Mouse (Mus musculus) myocyte (in vitro differentiated cells): Measurements from ENCODE around the gene Tasp1. TPM values are rescaled to one million over a fixed set of nuclear protein-coding genes. Genes with fewer than 3 reads are reported as not detected.

Source experiments
- H3K27me3 ChIP-seq: one replicate; pipeline ENCODE4 v1.6.1; 2011; ENCODE audit not compliant: control insufficient read depth, insufficient read depth, insufficient read length
- H3K36me3 ChIP-seq: one replicate; pipeline ENCODE4 v1.6.1; 2011; ENCODE audit not compliant: control insufficient read depth, insufficient read depth
- H3K4me2 ChIP-seq: one replicate; pipeline ENCODE4 v1.6.1; 2011; ENCODE audit warnings: low read depth, control low read depth
- H3K4me3 ChIP-seq: one replicate; pipeline ENCODE4 v1.5.1; 2011; ENCODE audit warnings: mild to moderate bottlenecking, control low read depth, moderate library complexity
- H3K79me2 ChIP-seq: one replicate; pipeline ENCODE4 v1.6.1; 2011; ENCODE audit not compliant: control insufficient read depth, insufficient read depth
- H3ac ChIP-seq: one replicate; pipeline ENCODE4 v1.6.1; 2011; ENCODE audit not compliant: control insufficient read depth, insufficient read length
- CEBPB ChIP-seq: IDR thresholded peaks from 2 replicates; pipeline ENCODE4 v1.6.1; 2011; ENCODE audit warnings: mild to moderate bottlenecking, moderate library complexity; ENCODE audit not compliant: poor library complexity, insufficient read depth, severe bottlenecking
- E2F4 ChIP-seq: IDR thresholded peaks from one replicate; pipeline ENCODE4 v1.6.1; 2011; ENCODE audit warnings: mild to moderate bottlenecking, control low read depth, moderate library complexity; ENCODE audit not compliant: insufficient read depth
- MAX ChIP-seq: IDR thresholded peaks from one replicate; pipeline ENCODE4 v1.6.1; 2011; ENCODE audit warnings: low read depth, mild to moderate bottlenecking, control low read depth
- MYOD1 ChIP-seq, 3 experiments: IDR thresholded peaks; one replicate each; pipeline ENCODE4 v1.6.1; 2011; ENCODE audit warnings: control low read depth in 2 of 3, low read depth in 2 of 3, mild to moderate bottlenecking in 2 of 3, moderate library complexity in 1 of 3; ENCODE audit not compliant: insufficient read length in 2 of 3, control insufficient read depth in 1 of 3
- MYOG ChIP-seq, 3 experiments: IDR thresholded peaks; one replicate each; pipeline ENCODE4 v1.6.1; 2011; ENCODE audit warnings: control low read depth in 2 of 3, low read depth in 2 of 3, mild to moderate bottlenecking in 2 of 3; ENCODE audit not compliant: insufficient read length in 2 of 3, control insufficient read depth in 1 of 3, insufficient read depth in 1 of 3
- POLR2A ChIP-seq: IDR thresholded peaks from one replicate; pipeline ENCODE4 v1.6.1; 2011; ENCODE audit warnings: low read depth, mild to moderate bottlenecking, control low read depth, moderate library complexity; ENCODE audit not compliant: insufficient read length
- POLR2AphosphoS2 ChIP-seq: IDR thresholded peaks from one replicate; pipeline ENCODE4 v1.6.1; 2011; ENCODE audit warnings: low read depth, control low read depth; ENCODE audit not compliant: insufficient read length
- REST ChIP-seq: IDR thresholded peaks from one replicate; pipeline ENCODE4 v1.6.1; 2011; ENCODE audit warnings: mild to moderate bottlenecking, control low read depth, moderate library complexity; ENCODE audit not compliant: insufficient read depth, insufficient read length
- SRF ChIP-seq: IDR thresholded peaks from one replicate; pipeline ENCODE4 v1.6.1; 2011; ENCODE audit warnings: low read depth; ENCODE audit not compliant: control insufficient read depth, insufficient read length
- TCF12 ChIP-seq: IDR thresholded peaks from one replicate; pipeline ENCODE4 v1.6.1; 2011; ENCODE audit warnings: mild to moderate bottlenecking, control low read depth; ENCODE audit not compliant: poor library complexity, insufficient read depth, severe bottlenecking
- TCF3 ChIP-seq: IDR thresholded peaks from one replicate; pipeline ENCODE4 v1.6.1; 2011; ENCODE audit warnings: low read depth, control low read depth; ENCODE audit not compliant: insufficient read length
- USF1 ChIP-seq: IDR thresholded peaks from one replicate; pipeline ENCODE4 v1.6.1; 2011; ENCODE audit warnings: low read depth, mild to moderate bottlenecking, control low read depth, moderate library complexity
- polyA plus RNA-seq: library from polyadenylated mRNA; unstranded; fragments of >200 nt; fragmentation: generic; extraction: Trizol; gene quantifications from one replicate; pipeline ENCODE4 v1.2.1, GENCODE M21; 2012; ENCODE audit warnings: missing spikeins

Gene Tasp1
- 3.8 TPM for polyA plus RNA-seq

- Histone ChIP-seq H3K79me2 (peaks cover 39% of the 10 kb centered on the region), H3K36me3 (no peaks in the 10 kb centered on the region), H3K4me2 (peak within 1 kb of the TSS; percentile 98), H3ac (peak within 1 kb of the TSS; percentile 72), H3K27me3 (no peaks in the 10 kb centered on the region), H3K4me3 (peak within 1 kb of the TSS; percentile 72)
- peak; percentile 100 for TF ChIP-seq USF1
- TF ChIP-seq MYOG (IDR thresholded peaks at IDR 0.05; ENCODE audit: control insufficient read depth in 1 of 3, insufficient read depth in 1 of 3, insufficient read length in 2 of 3, low read depth in 2 of 3), result peak in 2 of 3 experiments; percentile 16 to 60
- TF ChIP-seq POLR2AphosphoS2, result peak; percentile 99
- peak in 1 of 3 experiments; percentile 30 for TF ChIP-seq MYOD1 (IDR thresholded peaks at IDR 0.05; ENCODE audit: control insufficient read depth in 1 of 3, insufficient read length in 2 of 3, low read depth in 2 of 3)
- TF ChIP-seq TCF12, result no peak
- TF ChIP-seq REST, result peak; percentile 48
- TF ChIP-seq CEBPB, result no peak
- TF ChIP-seq SRF, result peak; percentile 67
- peak; percentile 100 for TF ChIP-seq POLR2A
Measured at GRCm38 (mm10) chr2:140066353-140067314, at the start of gene Tasp1. TSS of gene Tasp1 (minus strand) at chr2:140066805.

GRCm38 (mm10) chr2:140113851-140114250, 47.2 kb upstream of the Tasp1 start:
- H3K79me2 ChIP-seq, result no peaks in the 10 kb centered on the region
- H3K27me3 ChIP-seq, result no peaks in the 10 kb centered on the region
- no peaks in the 10 kb centered on the region for H3K36me3 ChIP-seq
- TF ChIP-seq POLR2A, result no peak
- no peak for TF ChIP-seq CEBPB
- TF ChIP-seq MYOD1 (IDR thresholded peaks at IDR 0.05; ENCODE audit: control insufficient read depth in 1 of 3, insufficient read length in 2 of 3, low read depth in 2 of 3), result no peak
- TF ChIP-seq REST, result no peak
- TF ChIP-seq MYOG (IDR thresholded peaks at IDR 0.05; ENCODE audit: control insufficient read depth in 1 of 3, insufficient read depth in 1 of 3, insufficient read length in 2 of 3, low read depth in 2 of 3), result no peak
- no peak for TF ChIP-seq MAX
- TF ChIP-seq TCF3, result no peak
- no peak for TF ChIP-seq USF1
- TF ChIP-seq E2F4, result no peak
- TF ChIP-seq SRF, result no peak
- no peak for TF ChIP-seq POLR2AphosphoS2
- no peak for TF ChIP-seq TCF12
- no peak overlapping the region for H3ac ChIP-seq
- no peak overlapping the region for H3K4me3 ChIP-seq
- H3K4me2 ChIP-seq, result no peak overlapping the region

GRCm38 (mm10) chr2:140108945-140109344, 42.3 kb upstream of the Tasp1 start:
- no peak overlapping the region for H3K4me2 ChIP-seq
- TF ChIP-seq MAX (no peak), POLR2A (no peak), TCF12 (no peak), USF1 (no peak), REST (no peak), POLR2AphosphoS2 (no peak), SRF (no peak), CEBPB (no peak), E2F4 (no peak), MYOG (IDR thresholded peaks at IDR 0.05; ENCODE audit: control insufficient read depth in 1 of 3, insufficient read depth in 1 of 3, insufficient read length in 2 of 3, low read depth in 2 of 3) (no peak)
- H3K4me3 ChIP-seq, result no peak overlapping the region
- H3K36me3 ChIP-seq, result no peaks in the 10 kb centered on the region
- H3K79me2 ChIP-seq, result no peaks in the 10 kb centered on the region
- H3K27me3 ChIP-seq, result no peaks in the 10 kb centered on the region
- no peak overlapping the region for H3ac ChIP-seq

DNA sequence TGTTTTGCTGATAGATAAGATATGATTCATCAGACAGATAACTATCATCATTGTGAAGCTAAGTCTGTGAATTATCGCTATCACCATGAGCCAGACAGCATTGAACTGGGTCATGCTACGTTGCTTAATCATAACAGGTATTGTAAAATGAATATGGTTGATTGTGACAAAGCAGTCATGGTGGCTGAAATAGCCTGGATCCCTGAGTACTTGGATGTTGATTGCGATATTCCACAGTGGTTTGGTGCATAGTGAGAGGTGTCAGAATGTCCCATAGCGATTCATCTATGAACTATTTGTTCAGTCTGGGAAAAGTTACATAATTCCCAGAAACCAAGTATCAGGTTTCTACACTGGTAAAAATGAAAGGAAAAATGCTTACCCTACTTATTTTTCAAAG, 41.0 kb upstream of the Tasp1 start:
- Histone ChIP-seq H3K4me2 (no peak overlapping the region), H3K27me3 (no peaks in the 10 kb centered on the region), H3ac (no peak overlapping the region), H3K79me2 (no peaks in the 10 kb centered on the region), H3K4me3 (no peak overlapping the region), H3K36me3 (no peaks in the 10 kb centered on the region)
- TF ChIP-seq MAX (no peak), SRF (no peak), CEBPB (peak; percentile 35), POLR2A (no peak), MYOG (IDR thresholded peaks at IDR 0.05; ENCODE audit: control insufficient read depth in 1 of 3, insufficient read depth in 1 of 3, insufficient read length in 2 of 3, low read depth in 2 of 3) (no peak)

- TF ChIP-seq TCF3, result no peak
- no peak for TF ChIP-seq USF1
- H3ac ChIP-seq, result no peak overlapping the region
- no peaks in the 10 kb centered on the region for H3K36me3 ChIP-seq
- no peak overlapping the region for H3K4me3 ChIP-seq
- H3K4me2 ChIP-seq, result peak overlapping the region; percentile 45
- no peaks in the 10 kb centered on the region for H3K79me2 ChIP-seq
- H3K27me3 ChIP-seq, result no peaks in the 10 kb centered on the region
Measured at GRCm38 (mm10) chr2:140104951-140105350, 38.3 kb upstream of the Tasp1 start.
